Comparison of ENCODE assay signal across 8 mouse cellular contexts in the genomic region with DNA sequence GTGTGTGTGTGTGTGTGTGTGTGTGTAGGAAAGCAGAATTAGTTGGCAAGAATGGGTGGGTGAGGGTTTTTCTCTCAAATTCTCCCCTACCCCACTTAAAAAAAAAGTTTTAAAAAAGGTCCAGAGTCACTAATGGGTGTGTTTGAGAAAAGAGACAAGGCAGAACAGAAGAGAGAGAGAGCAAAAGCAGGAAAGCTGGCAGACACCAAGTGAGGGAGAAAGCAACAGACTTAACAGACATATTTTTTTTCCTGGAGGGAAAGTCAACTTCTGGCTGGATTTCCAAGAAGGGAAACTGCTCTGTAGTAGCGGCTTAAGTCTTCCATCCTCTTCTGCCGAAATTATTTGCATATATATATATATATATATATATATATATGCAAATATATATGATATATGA. TPM values are rescaled to one million over a fixed set of nuclear protein-coding genes. Genes with fewer than 3 reads are reported as not detected.
DNase-seq lines count a peak whose midpoint lies in the region; ATAC-seq and TF ChIP-seq lines count a peak whose summit lies in the region.

No protein-coding gene starts in this region.

- H3K9me3 ChIP-seq in lung, embryonic 16.5 days (ENCODE audit: control insufficient read depth, low read length), result no peaks in the 10 kb centered on the region
- H3K9me3 ChIP-seq in forebrain, embryonic 12.5 days, result peaks cover 6% of the 10 kb centered on the region; the same call in 1 of the 2 replicates
- 0 out of 2 replicates have a peak, but pooled peaks cover 5% of the 10 kb centered on the region for H3K9me3 ChIP-seq in limb, embryonic 13.5 days

- peak overlapping the region; percentile 81 for H3K4me3 ChIP-seq in lung, embryonic 16.5 days (ENCODE audit: low read length)
- H3K4me3 ChIP-seq in forebrain, embryonic 12.5 days (replicated peaks), result peak overlapping the region; percentile 67
- H3K4me3 ChIP-seq in limb, embryonic 13.5 days, result peak overlapping the region; percentile 83
- peak overlapping the region; percentile 67 for H3K4me3 ChIP-seq in olfactory bulb, adult 2 months (ENCODE audit: insufficient read depth, low read depth, low read length)

- no peak for TF ChIP-seq POLR2A in olfactory bulb, adult 2 months (IDR thresholded peaks at IDR 0.05; ENCODE audit: insufficient read depth, low read depth, low read length)

- peak overlapping the region; percentile 95 for H3K4me2 ChIP-seq in lung, embryonic 16.5 days (ENCODE audit: low read depth, low read length)
- H3K4me2 ChIP-seq in forebrain, embryonic 12.5 days, result peak overlapping the region; percentile 83
- peak overlapping the region; percentile 87 for H3K4me2 ChIP-seq in limb, embryonic 13.5 days (replicated peaks)

- WGBS in lung, embryonic 16.5 days, result 9% methylated on average over 2 of the region's 2 CpGs
- 53% methylated on average over 2 of the region's 2 CpGs for WGBS in forebrain, embryonic 12.5 days
- WGBS in limb, embryonic 13.5 days, result 18% methylated on average over 2 of the region's 2 CpGs
- 31% methylated on average over 2 of the region's 2 CpGs for WGBS in olfactory bulb, adult 2 months

- peak overlapping the region; percentile 88 for H3K27ac ChIP-seq in lung, embryonic 16.5 days (ENCODE audit: low read length)
- H3K27ac ChIP-seq in forebrain, embryonic 12.5 days, result peak overlapping the region; percentile 70; the same call in 1 of the 2 replicates
- peak overlapping the region; percentile 95 for H3K27ac ChIP-seq in limb, embryonic 13.5 days
- no peak overlapping the region for H3K27ac ChIP-seq in olfactory bulb, adult 2 months (ENCODE audit: insufficient read depth, low read depth, low read length)

- peak overlapping the region; percentile 79 for H3K9ac ChIP-seq in lung, embryonic 16.5 days (ENCODE audit: low read length)
- H3K9ac ChIP-seq in forebrain, embryonic 12.5 days, result no peak overlapping the region; the same call in 1 of the 2 replicates
- H3K9ac ChIP-seq in limb, embryonic 13.5 days, result no peak overlapping the region

- no peaks in the 10 kb centered on the region for H3K27me3 ChIP-seq in lung, embryonic 16.5 days (ENCODE audit: control insufficient read depth, insufficient read depth, low read depth, low read length)
- 0 out of 2 replicates have a peak, but pooled peaks cover 10% of the 10 kb centered on the region for H3K27me3 ChIP-seq in forebrain, embryonic 12.5 days
- H3K27me3 ChIP-seq in limb, embryonic 13.5 days, result no peaks in the 10 kb centered on the region

- no peaks in the 10 kb centered on the region for H3K36me3 ChIP-seq in lung, embryonic 16.5 days (ENCODE audit: control insufficient read depth, insufficient read depth, low read length)
- no peaks in the 10 kb centered on the region for H3K36me3 ChIP-seq in forebrain, embryonic 12.5 days (replicated peaks)
- no peaks in the 10 kb centered on the region for H3K36me3 ChIP-seq in limb, embryonic 13.5 days

- ATAC-seq in lung, embryonic 16.5 days (ENCODE audit: low read depth), result peak; percentile 13
- no peak for ATAC-seq in forebrain, embryonic 12.5 days (ENCODE audit: low FRiP score)
- ATAC-seq in limb, embryonic 13.5 days (ENCODE audit: low FRiP score, low read depth), result no peak

- peaks cover 16% of the 10 kb centered on the region for H3K4me1 ChIP-seq in lung, embryonic 16.5 days (replicated peaks; ENCODE audit: control insufficient read depth, insufficient read depth, low read length)
- H3K4me1 ChIP-seq in forebrain, embryonic 12.5 days, result peaks cover 39% of the 10 kb centered on the region
- H3K4me1 ChIP-seq in limb, embryonic 13.5 days, result peaks cover 39% of the 10 kb centered on the region
- H3K4me1 ChIP-seq in olfactory bulb, adult 2 months (ENCODE audit: control insufficient read depth, insufficient read depth, low read length), result peaks cover 14% of the 10 kb centered on the region

- no peak for TF ChIP-seq CTCF in olfactory bulb, adult 2 months (IDR thresholded peaks at IDR 0.05; ENCODE audit: insufficient read depth, low read depth, low read length)

- DNase-seq in lung, postnatal 25 days (ENCODE audit: low spot score), result no peak
- no peak for DNase-seq in urinary bladder, adult 2 months (ENCODE audit: low spot score)
- DNase-seq in spleen, adult 12 weeks (ENCODE audit: low spot score), result no peak
- DNase-seq in cerebellum, adult 11-12 months, result no peak

RNA-seq across cellular contexts. Expression of a gene that starts 0.5 kb away (rescaled TPM):
- 6.6 and 9.4 TPM in 2 replicates for polyA plus RNA-seq in lung, embryonic 16.5 days (2015; fragmentation: Nextera tagmentation; extraction: Ambion mirVana)
- 6.5 and 7.7 TPM in 2 replicates for polyA plus RNA-seq in forebrain, embryonic 12.5 days (2016; fragmentation: Nextera tagmentation; extraction: Ambion mirVana)
- 22.4 and 23.1 TPM in 2 replicates for polyA plus RNA-seq in limb, embryonic 13.5 days (2015; fragmentation: Nextera tagmentation; extraction: Ambion mirVana)
- polyA plus RNA-seq in olfactory bulb, adult 2 months (2012; ENCODE audit: insufficient read depth, insufficient read length, low replicate concordance, missing spikeins), result not detected in 2 replicates
- 199 and 219 TPM in 2 replicates for polyA plus RNA-seq in urinary bladder, adult 2 months (2012; rRNA removed)

RNA-seq across cellular contexts. Expression of a gene that starts 40.7 kb away (rescaled TPM):
- polyA plus RNA-seq in lung, embryonic 16.5 days (2015; fragmentation: Nextera tagmentation; extraction: Ambion mirVana), result 28.4 and 29.4 TPM in 2 replicates
- 10.6 and 11.7 TPM in 2 replicates for polyA plus RNA-seq in forebrain, embryonic 12.5 days (2016; fragmentation: Nextera tagmentation; extraction: Ambion mirVana)
- polyA plus RNA-seq in limb, embryonic 13.5 days (2015; fragmentation: Nextera tagmentation; extraction: Ambion mirVana), result 33.7 and 34.7 TPM in 2 replicates
- not detected in 2 replicates for polyA plus RNA-seq in olfactory bulb, adult 2 months (2012; ENCODE audit: insufficient read depth, insufficient read length, low replicate concordance, missing spikeins)
- polyA plus RNA-seq in urinary bladder, adult 2 months (2012; rRNA removed), result 26.7 and 32.4 TPM in 2 replicates
